8 mouse cellular contexts compared by ENCODE assay signal in genomic region chr16:20668013-20668412, GRCm38 (mm10). TPM values are rescaled to one million over a fixed set of nuclear protein-coding genes. Genes with fewer than 3 reads are reported as not detected.
DNase-seq lines count a peak whose midpoint lies in the region; ATAC-seq and TF ChIP-seq lines count a peak whose summit lies in the region.
"Not testable (repeated sequence)": the region's sequence is repeated elsewhere in the genome, so short reads cannot be mapped to it uniquely, and the experiment has no call there.

Gene Eif4g1, plus strand, starts transcription at chr16:20668313.

- not testable (repeated sequence) for TF ChIP-seq EP300 in CH12.LX (IDR thresholded peaks at IDR 0.05; ENCODE audit: low read length); lung, postnatal 0 days (IDR thresholded peaks at IDR 0.05)

- H3K4me1 ChIP-seq in CH12.LX (ENCODE audit: control insufficient read depth in 1 of 2, insufficient read depth in 2 of 2); heart, embryonic 16.5 days (ENCODE audit: control insufficient read depth, insufficient read depth, low read length); intestine, postnatal 0 days (replicated peaks; ENCODE audit: control insufficient read depth, insufficient read depth, low read length); lung, postnatal 0 days (ENCODE audit: insufficient read depth, low read depth, low read length); neural tube, embryonic 15.5 days: not testable (repeated sequence)

- intact Hi-C loops in left cerebral cortex, postnatal 36 days (cut with DNase I): loop anchor here (5.0 kb wide), 1 partner anchor 81 kb away; the partner anchor contains the start of gene Vwa5b2

- ATAC-seq in common myeloid progenitor, adult 5-6 weeks (replicated peaks; ENCODE audit: low read depth, poor library complexity, severe bottlenecking); heart, embryonic 16.5 days (replicated peaks; ENCODE audit: extremely low read depth, insufficient read depth, low FRiP score); intestine, postnatal 0 days; lung, postnatal 0 days; neural tube, embryonic 15.5 days (ENCODE audit: low FRiP score): not testable (repeated sequence)

- H3K79me2 ChIP-seq in CH12.LX (replicated peaks; ENCODE audit: control insufficient read depth, extremely low read depth, insufficient read depth, poor library complexity, severe bottlenecking): not testable (repeated sequence)

- TF ChIP-seq RAD21 in CH12.LX (IDR thresholded peaks at IDR 0.05; ENCODE audit: low read depth, low read length): not testable (repeated sequence)

- not testable (repeated sequence) for DNase-seq in CH12.LX (ENCODE audit: extremely low read depth); frontal cortex, adult 2 months (ENCODE audit: extremely low spot score in 1 of 2, low spot score in 1 of 2); left cerebral cortex, postnatal 36 days (ENCODE audit: low spot score in 2 of 2); lung, postnatal 0 days (ENCODE audit: low spot score)

- not testable (repeated sequence) for H3K4me2 ChIP-seq in CH12.LX (ENCODE audit: insufficient read depth, low read depth, poor library complexity, severe bottlenecking); heart, embryonic 16.5 days (ENCODE audit: low read depth, low read length); intestine, postnatal 0 days (replicated peaks; ENCODE audit: low read depth); lung, postnatal 0 days (replicated peaks; ENCODE audit: low read depth, low read length); neural tube, embryonic 15.5 days

- not testable (repeated sequence) for H3K9me3 ChIP-seq in CH12.LX (replicated peaks; ENCODE audit: low read length); heart, embryonic 16.5 days (replicated peaks; ENCODE audit: control insufficient read depth, low read length); intestine, postnatal 0 days (ENCODE audit: control insufficient read depth); lung, postnatal 0 days (ENCODE audit: low read length); neural tube, embryonic 15.5 days (replicated peaks)

- dilution Hi-C loops in CH12.LX (cut with MboI; ENCODE audit: extremely low pct_ligation_motif_present, extremely low pct_unique_long_range_greater_than_20kb, low sequenced_read_pairs): not testable (repeated sequence)

- WGBS in heart, embryonic 16.5 days: 84% methylated on average over 5 of the region's 6 CpGs
- WGBS in intestine, postnatal 0 days: 92% methylated on average over 3 of the region's 6 CpGs
- WGBS in lung, postnatal 0 days: 98% methylated on average over 4 of the region's 6 CpGs
- WGBS in neural tube, embryonic 15.5 days: 99% methylated on average over 5 of the region's 6 CpGs

- not testable (repeated sequence) for TF ChIP-seq POLR2A in CH12.LX (IDR thresholded peaks at IDR 0.05; ENCODE audit: low read depth, low read length)

- H3K9ac ChIP-seq in CH12.LX (ENCODE audit: insufficient read depth, low read depth); heart, embryonic 16.5 days (ENCODE audit: low read length); intestine, postnatal 0 days (ENCODE audit: low read depth, low read length); lung, postnatal 0 days (replicated peaks; ENCODE audit: low read depth); neural tube, embryonic 15.5 days (replicated peaks): not testable (repeated sequence)

- in situ Hi-C loops in CH12.LX (cut with MboI; ENCODE audit: low pct_ligation_motif_present, low pct_unique_long_range_greater_than_20kb, low sequenced_read_pairs): not testable (repeated sequence)

- not testable (repeated sequence) for H3K27ac ChIP-seq in CH12.LX (ENCODE audit: insufficient read depth, low read depth); heart, embryonic 16.5 days (ENCODE audit: low read length); intestine, postnatal 0 days (ENCODE audit: low read depth, low read length); lung, postnatal 0 days (ENCODE audit: low read length); neural tube, embryonic 15.5 days (replicated peaks)

- not testable (repeated sequence) for H3K27me3 ChIP-seq in CH12.LX (replicated peaks); heart, embryonic 16.5 days (ENCODE audit: control insufficient read depth, insufficient read depth, low read length); intestine, postnatal 0 days (replicated peaks; ENCODE audit: control insufficient read depth, insufficient read depth, low read length); lung, postnatal 0 days (replicated peaks; ENCODE audit: insufficient read depth, low read length); neural tube, embryonic 15.5 days (replicated peaks)

- not testable (repeated sequence) for H3K4me3 ChIP-seq in CH12.LX (replicated peaks in 1 of 3; ENCODE audit: low read depth in 2 of 3, low read length in 2 of 3, poor library complexity in 1 of 3); heart, embryonic 16.5 days (ENCODE audit: low read length); intestine, postnatal 0 days (ENCODE audit: low read depth, low read length); lung, postnatal 0 days (ENCODE audit: low read depth, low read length); neural tube, embryonic 15.5 days (replicated peaks)

- not testable (repeated sequence) for TF ChIP-seq CTCF in CH12.LX (conservative IDR thresholded peaks at IDR 0.05 in 1 of 2, IDR thresholded peaks at IDR 0.05 in 1 of 2; ENCODE audit: low read depth in 2 of 2, low read length in 2 of 2); intestine, postnatal 0 days (IDR thresholded peaks at IDR 0.05; ENCODE audit: low read depth); lung, postnatal 0 days (IDR thresholded peaks at IDR 0.05)

- peaks cover 12 to 31% of the 10 kb centered on the region in 2 experiments for H3K36me3 ChIP-seq in CH12.LX (replicated peaks in 1 of 2; ENCODE audit: control insufficient read depth in 1 of 2, insufficient read depth in 1 of 2, low read length in 1 of 2)
- not testable (repeated sequence) for H3K36me3 ChIP-seq in heart, embryonic 16.5 days (ENCODE audit: control insufficient read depth, insufficient read depth); intestine, postnatal 0 days (ENCODE audit: control insufficient read depth, insufficient read depth); lung, postnatal 0 days (ENCODE audit: insufficient read depth, low read length)
- peaks cover 18% of the 10 kb centered on the region for H3K36me3 ChIP-seq in neural tube, embryonic 15.5 days

RNA-seq across cellular contexts. Expression of gene Eif4g1, which starts in this region (rescaled TPM):
- 473 and 601 TPM in 2 replicates for total RNA-seq in CH12.LX (2012; rRNA removed)
- 370 and 403 TPM in 2 replicates for total RNA-seq in CH12.LX (2014; rRNA removed)
- 492 and 519 TPM in 2 replicates for polyA plus RNA-seq in CH12.LX (2012; ENCODE audit: insufficient read length, low read depth)
- 305 and 334 TPM in 2 replicates for total RNA-seq in common myeloid progenitor, adult 5-6 weeks (2017)
- 164 and 169 TPM in 2 replicates for polyA plus RNA-seq in frontal cortex, adult 2 months (2012; rRNA removed)
- polyA plus RNA-seq in heart, embryonic 16.5 days (2015; fragmentation: Nextera tagmentation; extraction: Ambion mirVana): 113 and 120 TPM in 2 replicates
- 97.8 and 106 TPM in 2 replicates for polyA plus RNA-seq in intestine, postnatal 0 days (2015; fragmentation: Nextera tagmentation; extraction: Ambion mirVana)
- 100 to 1,000 TPM; 281 to 286 TPM for total RNA-seq in left cerebral cortex, postnatal 36 days (2021)
- polyA plus RNA-seq in lung, postnatal 0 days (2015; fragmentation: Nextera tagmentation; extraction: Ambion mirVana): 73.5 and 78.7 TPM in 2 replicates
- 130 and 142 TPM in 2 replicates for polyA plus RNA-seq in neural tube, embryonic 15.5 days (2015; fragmentation: Nextera tagmentation; extraction: Ambion mirVana)
